Mouse (Mus musculus): ENCODE data around the gene Cdyl. TPM values are rescaled to one million over a fixed set of nuclear protein-coding genes. Genes with fewer than 3 reads are reported as not detected.

The Cdyl gene
- total RNA-seq, 2 experiments from 2014 or later, result 8.8 to 17.6 TPM

- no peak for DNase-seq
Observed at GRCm38 (mm10) chr13:35843383-35843782, 183.8 kb downstream of the Cdyl start.

GRCm38 (mm10) chr13:35845306-35845705 is 185.7 kb downstream of the Cdyl start:
- no peak for DNase-seq

GRCm38 (mm10) chr13:35848694-35849093 is 189.1 kb downstream of the Cdyl start:
- DNase-seq, result no peak

- no peak for DNase-seq
Observed at GRCm38 (mm10) chr13:35851581-35851980, 191.9 kb downstream of the Cdyl start.

- no peak for DNase-seq
Observed at GRCm38 (mm10) chr13:35852851-35853575, 193.4 kb downstream of the Cdyl start.

GRCm38 (mm10) chr13:35857486-35857885 is 197.9 kb downstream of the Cdyl start:
- no peak for DNase-seq

- DNase-seq, result no peak
Observed at GRCm38 (mm10) chr13:35860916-35861315, 201.3 kb downstream of the Cdyl start.

- DNase-seq, result no peak
Observed at GRCm38 (mm10) chr13:35870659-35871058, 211.0 kb downstream of the Cdyl start.

GRCm38 (mm10) chr13:35871107-35871506 is 211.5 kb downstream of the Cdyl start:
- DNase-seq, result no peak

GRCm38 (mm10) chr13:35875396-35875795 is 215.8 kb downstream of the Cdyl start:
- DNase-seq, result no peak

- DNase-seq, result no peak
Observed at GRCm38 (mm10) chr13:35878282-35878681, 218.6 kb downstream of the Cdyl start.

- DNase-seq, result no peak
Observed at GRCm38 (mm10) chr13:35879068-35879467, 219.4 kb downstream of the Cdyl start.

- DNase-seq, result no peak
Observed at GRCm38 (mm10) chr13:35879519-35879918, 219.9 kb downstream of the Cdyl start.

- DNase-seq, result no peak
Observed at GRCm38 (mm10) chr13:35880555-35881046, 221.0 kb downstream of the Cdyl start.

GRCm38 (mm10) chr13:35886121-35886725 is 226.6 kb downstream of the Cdyl start:
- peak; percentile 66 for DNase-seq

GRCm38 (mm10) chr13:35892866-35893265 is 233.2 kb downstream of the Cdyl start:
- no peak for DNase-seq

- DNase-seq, result no peak
Observed at GRCm38 (mm10) chr13:35905378-35905777, 245.7 kb downstream of the Cdyl start.

- peak; percentile 86 for DNase-seq
Observed at GRCm38 (mm10) chr13:35905879-35906481, 246.3 kb downstream of the Cdyl start, which contains the start of gene Rpp40. Gene Rpp40, minus strand, starts transcription at chr13:35906359.

- DNase-seq, result no peak
Observed at GRCm38 (mm10) chr13:35911476-35911875, 251.8 kb downstream of the Cdyl start.
